Mouse (Mus musculus) Muller cell, postnatal 12 days (primary cell): ENCODE measurements around the gene Creb1.
"Not testable (repeated sequence)": the region's sequence is repeated elsewhere in the genome, so short reads cannot be mapped to it uniquely, and the experiment has no call there.

Source experiments
- DNase-seq: peaks from one replicate; pipeline ENCODE4 v3.0.0-alpha.2; 2015; ENCODE audit errors: inconsistent ontology term

Gene Creb1

GRCm38 (mm10) chr1:64538837-64539367, 6.5 kb downstream of the Creb1 start:
- DNase-seq = no peak

DNA sequence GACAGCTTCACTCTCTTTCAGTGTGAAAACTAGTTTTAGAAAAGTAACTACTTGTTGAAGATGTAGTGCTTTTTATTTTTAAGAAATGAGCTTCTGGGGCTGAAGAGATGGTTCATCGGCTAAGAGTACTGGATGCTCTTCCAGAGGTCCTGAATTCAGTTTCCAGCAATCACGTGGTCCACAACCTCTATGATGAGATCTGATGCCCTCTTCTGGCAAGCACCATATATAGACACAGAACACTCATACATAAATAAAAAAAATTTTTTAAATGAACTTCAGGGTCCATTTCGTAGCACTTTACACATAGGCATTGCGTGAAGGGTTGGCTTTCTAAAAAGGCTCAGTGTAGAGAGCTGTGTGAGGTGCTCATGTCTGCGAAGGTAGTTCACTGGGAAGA, 11.3 kb downstream of the Creb1 start:
- no peak for DNase-seq

- DNase-seq = no peak
Observed at GRCm38 (mm10) chr1:64546070-64546469, 13.6 kb downstream of the Creb1 start.

DNA sequence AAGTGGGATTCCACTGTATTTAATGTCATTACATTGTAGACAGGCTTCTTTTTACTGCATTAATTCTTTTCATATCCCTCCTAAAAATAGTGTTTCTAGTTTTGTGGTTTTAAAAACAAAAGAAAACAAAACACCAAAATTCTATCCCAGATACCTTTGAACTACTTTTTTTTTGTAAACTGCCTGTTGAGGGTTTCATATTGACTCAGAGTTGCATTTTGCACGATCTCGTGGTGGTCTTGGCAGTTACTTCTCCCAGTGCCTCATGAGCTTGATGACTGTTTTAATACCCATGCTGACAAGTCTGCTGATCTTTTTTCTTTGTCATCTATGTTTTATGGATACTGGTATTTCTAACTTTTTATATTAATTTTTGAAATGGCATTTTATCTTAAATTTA, 16.9 kb downstream of the Creb1 start:
- no peak for DNase-seq

- no peak for DNase-seq
Observed at GRCm38 (mm10) chr1:64551908-64552307, 19.5 kb downstream of the Creb1 start.

DNA sequence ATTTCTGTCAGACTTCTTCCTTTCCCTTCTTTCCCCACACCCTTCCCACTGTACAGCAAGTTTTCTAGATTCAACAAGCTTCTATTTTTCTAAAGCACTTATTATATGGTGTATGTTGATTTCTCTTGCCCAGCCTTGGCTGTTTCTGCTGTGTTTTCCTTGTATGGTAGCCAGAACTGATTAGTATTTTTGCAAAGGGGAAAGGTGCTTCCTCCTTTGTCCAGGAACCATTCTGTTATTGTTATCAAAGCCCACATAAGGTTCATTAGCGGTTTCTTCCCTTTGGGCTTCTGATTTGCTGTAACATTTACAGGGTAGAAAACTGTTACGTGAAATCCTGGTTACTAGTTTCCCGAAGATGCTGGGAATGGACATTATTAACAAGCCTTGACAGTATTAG, 27.7 kb downstream of the Creb1 start:
- no peak for DNase-seq

GRCm38 (mm10) chr1:64568206-64568605, 35.8 kb downstream of the Creb1 start:
- no peak for DNase-seq

DNA sequence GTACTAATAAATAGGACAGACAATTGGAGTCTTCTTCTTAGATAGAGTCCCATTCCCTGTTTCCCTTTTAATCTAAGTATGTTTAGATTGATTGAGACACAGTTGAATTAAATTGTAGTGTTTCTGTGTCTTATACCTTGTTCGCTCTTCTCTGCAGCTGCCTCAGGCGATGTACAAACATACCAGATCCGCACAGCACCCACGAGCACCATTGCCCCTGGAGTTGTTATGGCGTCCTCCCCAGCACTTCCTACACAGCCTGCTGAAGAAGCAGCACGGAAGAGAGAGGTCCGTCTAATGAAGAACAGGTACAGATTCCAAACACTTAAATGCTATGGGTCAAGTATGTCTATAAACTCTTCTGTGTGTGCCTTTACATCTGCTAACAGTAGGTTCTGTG, 43.6 kb downstream of the Creb1 start:
- no peak for DNase-seq

DNA sequence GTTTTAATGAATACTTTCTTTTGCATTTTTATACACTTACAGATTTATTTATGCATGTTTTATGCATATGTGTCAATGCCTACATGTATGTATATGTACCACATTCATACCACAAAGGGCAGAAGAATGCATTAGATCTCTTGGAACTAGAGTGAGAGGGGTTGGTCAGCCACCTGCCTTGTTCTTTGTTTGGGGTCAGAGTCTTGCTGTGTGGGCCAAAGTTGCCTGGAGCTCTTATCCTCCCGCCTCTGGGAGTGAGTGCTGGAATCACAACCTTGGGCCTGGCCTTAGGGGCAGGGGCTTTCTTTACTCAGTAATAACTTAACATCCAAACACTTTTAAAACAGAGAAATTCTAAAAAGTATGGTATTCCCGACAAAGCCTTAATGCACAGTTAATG, 44.3 kb downstream of the Creb1 start:
- DNase-seq = no peak

DNA sequence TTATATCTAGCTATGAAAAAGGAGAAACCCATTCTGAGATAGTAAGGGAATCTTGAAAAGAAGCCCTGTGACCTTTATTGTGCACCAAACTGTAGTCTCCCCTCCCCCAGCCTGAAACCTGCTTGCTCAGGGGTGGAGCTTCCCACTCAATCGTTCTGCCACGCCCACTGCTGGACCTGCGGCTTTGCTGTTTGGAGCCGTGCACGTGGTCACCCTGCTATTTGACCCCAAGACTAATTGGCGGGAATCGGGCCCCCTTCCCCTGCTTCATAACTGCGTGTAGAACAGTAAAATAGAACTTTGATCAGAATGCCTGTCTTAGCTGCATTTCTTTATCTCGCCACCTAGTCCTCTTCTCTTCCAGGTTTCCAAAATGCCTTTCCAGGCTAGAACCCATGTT, 45.5 kb downstream of the Creb1 start:
- DNase-seq = not testable (repeated sequence)

- no peak for DNase-seq
Observed at GRCm38 (mm10) chr1:64578801-64579200, 46.4 kb downstream of the Creb1 start.

DNA sequence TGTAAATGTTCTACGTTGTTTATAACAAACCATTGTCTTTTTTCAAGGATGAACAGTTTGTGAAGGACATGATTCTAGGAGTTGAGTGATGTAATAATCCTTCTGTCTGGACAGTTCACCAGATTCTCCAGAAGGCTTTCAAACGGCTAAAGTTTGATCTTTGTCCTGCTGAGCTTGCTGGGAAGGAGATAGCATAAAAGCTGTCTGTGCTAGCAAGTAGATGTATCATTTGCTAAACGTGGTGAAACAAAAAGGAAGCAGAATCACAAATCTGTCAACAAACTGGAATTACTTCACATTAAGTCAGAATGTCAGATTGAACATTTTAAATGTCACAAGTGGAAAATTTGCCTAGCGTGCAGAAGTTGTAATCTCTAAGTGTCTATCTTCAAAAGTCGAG, 66.5 kb downstream of the Creb1 start:
- no peak for DNase-seq

GRCm38 (mm10) chr1:64600413-64601077, 68.1 kb downstream of the Creb1 start:
- no peak for DNase-seq

- peak; percentile 92 for DNase-seq
Observed at GRCm38 (mm10) chr1:64601242-64601842, 68.9 kb downstream of the Creb1 start.

DNA sequence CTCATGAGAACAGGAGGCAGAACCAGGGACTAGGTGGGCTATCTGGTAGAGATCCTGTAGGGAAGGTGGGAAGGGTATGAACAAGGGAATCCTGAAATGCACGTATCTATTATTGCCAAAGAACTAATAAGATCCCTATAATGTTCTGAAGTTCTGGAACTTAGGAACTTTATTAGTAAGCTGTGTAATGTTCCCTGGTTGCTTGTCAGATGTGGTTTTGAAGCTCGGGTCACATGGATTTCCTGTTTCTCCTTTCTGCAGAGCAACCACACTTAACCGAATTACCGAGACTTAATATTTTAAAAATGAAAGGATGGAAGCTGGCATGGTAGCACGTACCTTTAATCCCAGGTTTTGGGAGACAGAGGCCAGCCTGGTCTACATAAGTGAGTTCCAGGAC, 70.9 kb downstream of the Creb1 start:
- no peak for DNase-seq

- no peak for DNase-seq
Observed at GRCm38 (mm10) chr1:64609145-64609544, 76.7 kb downstream of the Creb1 start.

DNA sequence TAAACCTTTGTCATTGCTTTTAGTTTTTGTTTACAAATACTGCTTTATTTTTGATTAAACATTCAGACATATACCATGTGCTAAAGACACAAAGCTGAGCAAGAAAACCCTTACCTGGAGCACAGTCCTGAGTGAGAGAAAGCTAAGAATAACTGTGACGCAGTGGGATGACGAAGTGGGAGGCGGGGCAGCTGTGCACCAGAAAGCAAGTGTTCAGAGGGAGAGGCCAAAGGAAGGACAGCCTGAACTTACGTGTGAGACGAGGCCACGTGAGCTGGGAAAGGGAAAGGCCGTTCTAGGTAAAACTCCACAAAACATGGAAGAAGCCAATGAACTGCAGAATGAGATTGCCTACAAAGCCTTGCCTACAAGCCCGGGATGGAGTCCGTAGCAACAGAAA, 77.5 kb downstream of the Creb1 start:
- no peak for DNase-seq

DNA sequence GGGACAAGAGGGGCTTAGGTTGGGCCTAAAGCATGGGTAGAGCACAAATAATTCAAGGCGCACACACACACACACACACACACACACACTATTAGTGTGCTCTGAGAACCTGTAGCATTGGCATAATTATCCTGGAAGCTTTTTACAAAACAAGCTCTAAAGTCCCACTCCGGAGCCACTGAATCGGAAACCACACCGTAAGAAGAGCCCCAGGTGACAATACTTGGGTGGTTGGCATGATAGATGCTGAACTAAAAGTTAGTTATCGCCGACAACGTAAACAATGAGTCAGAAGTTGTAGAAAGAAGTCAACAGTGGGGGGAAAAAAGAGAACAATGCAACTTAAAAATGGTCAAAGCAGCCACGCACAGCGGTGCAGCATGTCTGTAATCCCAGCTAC, 81.9 kb downstream of the Creb1 start:
- no peak for DNase-seq

DNA sequence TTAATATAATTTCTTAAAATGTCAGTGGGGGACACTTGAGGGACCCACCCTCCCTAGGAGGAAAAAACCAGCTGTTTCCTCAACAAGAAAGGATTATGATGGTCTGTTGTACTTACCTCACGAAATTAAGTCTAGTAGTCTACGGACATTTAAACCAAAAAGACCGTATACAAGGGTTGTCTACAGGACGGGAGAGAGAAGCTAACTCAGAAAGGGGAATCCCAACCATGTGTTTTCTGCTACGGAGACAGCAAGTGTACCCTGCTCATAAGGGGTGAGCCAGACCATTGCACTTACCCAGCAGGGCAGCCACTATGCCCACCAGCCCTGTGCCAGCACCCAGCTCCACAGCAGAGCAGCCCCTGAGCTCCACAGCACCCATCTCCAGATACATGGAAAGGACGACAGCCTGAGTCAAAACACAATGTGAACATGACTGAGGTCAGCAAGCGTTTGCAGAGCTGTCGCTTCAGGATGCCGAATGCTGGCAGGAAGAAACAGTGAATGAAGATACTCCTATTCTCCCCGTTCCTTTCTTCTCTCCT, 82.4 kb downstream of the Creb1 start:
- DNase-seq = no peak

- peak; percentile 71 for DNase-seq
Observed at GRCm38 (mm10) chr1:64615531-64615991, 83.1 kb downstream of the Creb1 start.

DNA sequence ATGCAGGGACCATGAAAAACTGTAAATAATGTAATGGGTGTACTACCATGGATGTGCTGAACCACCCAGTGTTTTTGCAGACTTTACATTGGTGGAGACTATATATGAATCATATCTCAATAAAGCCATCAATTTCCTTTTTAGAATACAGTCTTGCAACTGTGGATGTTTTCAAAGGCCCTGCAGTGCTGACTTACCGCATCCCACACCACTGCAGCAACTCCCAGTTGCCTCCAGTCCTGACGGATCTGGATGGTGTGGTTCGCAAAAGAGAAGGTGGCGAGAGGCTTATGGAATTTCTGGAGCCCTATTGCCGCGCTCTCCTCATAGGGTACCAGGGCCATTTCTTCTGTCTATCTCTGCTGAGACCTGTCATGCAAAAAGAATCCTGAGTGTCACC, 83.6 kb downstream of the Creb1 start:
- DNase-seq = no peak

DNA sequence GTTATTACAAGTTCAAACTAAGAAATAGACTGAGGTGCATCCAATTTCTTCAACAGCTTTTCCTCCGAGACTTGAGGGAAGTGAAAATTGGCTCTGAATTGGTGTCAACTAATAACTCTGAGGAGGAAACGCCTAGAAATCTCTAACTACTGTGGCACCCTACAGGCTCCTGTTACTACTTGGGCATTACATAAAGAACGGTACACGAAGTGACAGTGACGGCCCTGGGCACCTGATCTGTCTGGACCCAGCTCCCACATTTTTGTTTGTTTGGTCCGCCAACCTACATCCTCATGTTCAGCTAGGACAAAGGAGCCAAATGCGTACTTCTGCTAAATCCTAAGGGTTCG, 84.1 kb downstream of the Creb1 start:
- no peak for DNase-seq
